Mouse (Mus musculus): ENCODE measurements around the gene Rims1.

Rims1 gene

DNA sequence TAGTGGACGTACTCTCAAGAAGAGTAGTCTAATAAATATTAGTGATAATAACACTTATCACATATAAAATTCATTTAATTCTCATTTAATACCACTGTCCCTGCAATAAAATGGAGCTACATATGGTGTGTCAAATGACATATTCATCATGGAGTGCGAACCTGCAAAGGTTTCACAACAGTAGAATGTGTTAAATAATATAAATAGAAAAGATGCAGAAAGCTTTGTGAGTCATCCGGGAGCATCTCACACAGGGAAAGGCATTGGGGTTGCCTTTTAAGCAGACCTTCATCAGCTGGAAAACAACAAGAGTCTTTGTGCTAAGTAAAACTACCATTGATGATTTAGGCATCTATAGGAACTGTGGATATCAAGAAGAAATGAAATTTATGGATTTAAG lies 220.2 kb downstream of the Rims1 start:
- DNase-seq (ENCODE audit: low spot score) = no peak

DNA sequence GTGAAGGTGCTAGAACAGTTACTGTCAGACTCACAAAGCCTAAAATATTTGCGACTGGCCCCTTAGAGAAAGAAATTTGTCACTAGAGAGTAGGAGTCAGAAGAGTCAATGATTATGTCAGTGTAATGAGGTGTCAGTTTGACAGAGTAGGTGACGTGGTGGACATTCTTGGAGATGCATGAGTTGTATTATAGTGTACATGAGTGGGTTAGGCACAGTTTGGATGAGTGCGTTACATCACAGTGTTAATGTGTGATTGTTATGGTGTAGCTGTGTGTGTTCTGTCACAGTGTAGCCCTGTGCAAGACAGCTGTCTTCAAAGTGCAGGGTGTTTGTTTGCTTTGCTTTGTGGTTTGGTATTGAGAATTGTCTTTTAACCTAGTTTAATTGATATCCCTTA lies 226.3 kb downstream of the Rims1 start:
- no peak for DNase-seq (ENCODE audit: low spot score)

DNA sequence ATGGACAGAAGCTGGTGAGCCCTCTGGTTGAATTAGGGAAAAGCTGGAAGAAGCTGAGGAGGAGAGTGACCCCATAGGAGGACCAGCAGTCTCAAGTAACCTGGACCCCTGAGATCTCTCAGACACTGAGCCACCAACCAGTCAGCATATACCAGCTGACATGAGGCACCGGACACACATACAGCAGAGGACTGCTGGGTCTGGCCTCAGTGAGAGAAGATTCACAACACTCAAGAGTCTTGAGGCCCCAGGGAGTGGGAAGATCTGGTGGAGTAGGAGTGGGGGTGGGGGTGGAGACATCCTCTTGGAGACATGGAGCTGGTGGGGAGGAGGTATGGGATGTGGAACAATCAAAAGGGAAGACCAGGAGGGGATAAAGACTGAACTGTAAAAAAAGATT lies 233.1 kb downstream of the Rims1 start:
- no peak for DNase-seq (ENCODE audit: low spot score)

DNA sequence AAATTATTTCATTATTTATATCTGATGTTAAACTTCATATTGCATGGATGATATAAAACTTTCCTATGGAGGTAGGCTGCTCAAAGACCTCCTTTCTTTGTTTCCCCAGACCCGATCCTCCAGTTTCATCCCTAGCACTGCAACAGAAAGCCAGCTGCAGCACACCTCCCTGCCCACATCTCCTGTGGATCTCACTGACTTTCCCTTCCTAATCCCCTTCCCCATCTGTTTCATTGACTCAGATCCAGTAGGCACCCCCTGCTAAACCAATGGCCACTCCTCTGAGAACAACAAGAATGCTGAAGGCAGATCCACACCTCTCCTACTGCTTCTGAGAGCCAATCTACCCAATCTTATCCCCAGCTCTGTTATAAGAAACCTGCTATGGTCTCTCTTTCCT lies 259.5 kb downstream of the Rims1 start:
- no peak for DNase-seq (ENCODE audit: low spot score)

DNA sequence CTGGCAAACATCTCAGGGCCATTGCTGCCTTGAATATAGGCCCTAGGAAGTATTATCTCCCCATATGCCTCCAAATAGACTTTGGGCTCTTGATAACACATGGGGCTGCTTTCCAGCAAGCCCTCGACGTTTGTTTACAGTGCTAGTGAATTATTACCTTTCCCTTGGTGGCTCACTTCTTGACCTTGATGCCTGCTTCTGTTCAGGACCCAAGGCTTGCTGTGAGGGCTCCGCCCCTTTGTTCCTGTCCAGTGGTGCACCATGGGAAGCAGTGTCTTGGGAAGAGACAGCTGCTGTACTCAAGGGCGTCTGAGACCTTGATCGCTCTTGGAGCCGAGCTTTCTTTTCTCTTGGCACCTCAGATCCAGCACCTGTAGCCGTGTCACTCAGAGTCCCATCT lies 267.7 kb downstream of the Rims1 start:
- no peak for DNase-seq (ENCODE audit: low spot score)

DNA sequence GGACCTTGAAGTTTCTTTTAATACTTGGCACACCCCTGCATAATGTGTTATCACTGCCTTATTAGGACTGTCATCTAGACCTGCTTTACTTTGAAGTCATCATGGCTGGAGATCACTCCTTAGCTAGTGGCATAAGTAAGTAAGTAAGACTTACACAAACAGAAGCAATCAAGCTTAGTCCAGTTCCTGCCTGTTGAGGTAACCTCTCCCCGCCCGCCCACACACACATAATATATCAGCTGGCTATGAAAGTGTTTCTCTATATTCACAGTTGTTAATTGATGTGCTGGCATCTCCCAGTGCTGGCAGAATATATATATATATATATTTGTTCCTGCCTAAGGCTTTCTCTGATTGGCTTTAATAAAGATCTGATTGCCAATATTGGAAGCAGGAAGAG lies 269.0 kb downstream of the Rims1 start:
- no peak for DNase-seq (ENCODE audit: low spot score)

DNA sequence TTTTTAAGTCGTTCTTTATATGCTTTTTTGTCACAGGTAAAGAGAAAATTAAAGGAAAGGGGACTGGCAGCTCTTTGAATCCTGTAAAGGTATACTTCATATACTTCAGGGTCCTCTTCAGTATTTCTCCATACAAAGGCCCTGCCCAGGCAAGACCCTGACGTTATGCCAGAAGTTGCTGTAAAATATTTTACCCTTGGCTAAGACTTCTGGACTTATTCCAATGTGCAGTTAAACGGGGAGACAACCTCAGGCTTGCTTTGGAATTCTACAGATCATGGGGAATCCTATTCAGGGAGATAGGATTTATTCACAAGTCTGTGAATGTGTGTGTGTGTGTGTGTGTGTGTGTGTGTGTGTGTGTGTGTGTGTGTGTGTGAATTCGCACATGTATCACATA lies 270.7 kb downstream of the Rims1 start:
- no peak for DNase-seq (ENCODE audit: low spot score)

DNA sequence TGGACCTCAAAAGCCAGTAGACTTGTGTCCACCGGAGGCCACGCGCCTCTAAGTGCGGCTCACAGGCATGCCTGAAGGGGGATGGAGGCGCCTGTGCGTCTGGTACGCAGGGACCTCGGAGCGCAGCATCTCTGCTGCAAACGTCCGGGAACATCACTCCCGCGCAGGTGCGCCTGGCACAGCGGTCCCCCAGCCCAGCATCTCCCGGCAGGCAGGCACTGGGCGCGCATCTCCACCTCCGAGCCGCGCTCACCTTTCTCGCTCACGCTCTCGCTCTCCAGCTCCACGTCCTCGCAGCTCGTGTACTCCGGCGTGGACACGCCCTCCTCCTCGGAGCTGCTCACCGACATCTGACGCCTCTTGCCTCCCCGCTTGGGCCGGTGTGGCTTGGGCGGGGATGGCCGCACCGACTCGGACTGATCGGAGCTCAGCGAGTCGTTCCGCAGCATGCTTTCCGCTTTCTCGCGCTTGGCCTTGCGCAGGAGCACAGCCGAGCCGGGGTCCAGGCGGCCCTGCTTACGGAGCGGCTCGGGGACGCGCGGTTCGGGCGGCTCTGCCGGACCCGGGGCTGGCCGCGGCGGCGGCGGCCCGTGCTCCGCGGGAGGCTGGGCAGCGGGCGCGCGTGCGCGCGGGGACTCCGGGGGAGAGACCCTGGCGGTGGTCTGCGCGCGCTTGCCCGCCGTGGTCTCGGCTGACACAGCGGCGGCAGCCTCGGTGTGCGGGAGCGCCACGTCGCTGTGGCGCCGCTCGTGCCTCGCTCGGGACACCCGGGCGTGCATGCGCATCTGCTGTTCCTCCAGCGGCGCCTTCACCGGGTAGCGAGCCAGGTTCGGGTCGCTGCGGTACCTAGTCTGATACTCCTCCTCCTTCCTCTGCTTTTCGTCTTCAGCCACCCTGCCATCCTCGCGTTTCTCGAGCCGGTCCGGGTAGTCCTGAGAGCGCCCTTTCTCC lies 272.4 kb downstream of the Rims1 start:
- no peak for DNase-seq (ENCODE audit: low spot score)

DNA sequence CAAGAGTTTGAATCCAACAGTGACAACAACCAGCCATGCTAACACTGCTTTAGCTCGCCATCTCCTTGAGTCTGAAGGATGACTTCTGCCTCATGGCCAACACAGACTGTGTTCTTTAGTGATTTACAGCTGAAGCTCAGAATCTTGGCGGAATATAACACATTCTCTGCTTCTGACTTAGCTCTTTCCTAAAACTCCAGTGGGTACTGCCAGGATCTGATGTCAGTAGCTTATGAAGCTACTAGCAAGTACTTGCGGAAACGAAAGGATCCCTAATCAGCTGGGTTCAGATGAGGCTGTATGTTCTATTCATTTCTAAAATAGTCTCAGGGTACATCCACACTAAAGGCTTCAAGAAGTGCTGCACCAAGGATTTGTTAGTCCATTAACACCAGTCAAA lies 290.7 kb downstream of the Rims1 start:
- DNase-seq (ENCODE audit: low spot score) = no peak

DNA sequence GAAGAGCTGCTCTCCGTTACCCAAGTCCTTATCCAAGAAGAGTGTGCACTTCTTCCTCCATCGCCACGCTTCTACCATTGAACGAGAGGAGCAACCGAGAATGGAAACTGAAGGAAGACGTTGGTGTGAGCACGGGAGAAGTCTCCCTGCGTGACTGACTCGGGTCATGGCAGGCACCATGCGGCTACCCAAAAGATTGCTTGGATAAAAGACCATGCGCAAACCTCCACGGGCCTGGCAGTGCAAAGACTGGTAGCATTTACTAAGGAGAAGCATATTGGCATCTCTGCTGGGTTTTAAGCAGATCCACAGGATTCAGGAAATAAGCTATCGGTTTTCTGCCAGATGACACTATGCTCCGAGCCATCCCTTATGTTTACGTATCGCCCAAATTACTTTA lies 293.4 kb downstream of the Rims1 start:
- DNase-seq (ENCODE audit: low spot score) = no peak

DNA sequence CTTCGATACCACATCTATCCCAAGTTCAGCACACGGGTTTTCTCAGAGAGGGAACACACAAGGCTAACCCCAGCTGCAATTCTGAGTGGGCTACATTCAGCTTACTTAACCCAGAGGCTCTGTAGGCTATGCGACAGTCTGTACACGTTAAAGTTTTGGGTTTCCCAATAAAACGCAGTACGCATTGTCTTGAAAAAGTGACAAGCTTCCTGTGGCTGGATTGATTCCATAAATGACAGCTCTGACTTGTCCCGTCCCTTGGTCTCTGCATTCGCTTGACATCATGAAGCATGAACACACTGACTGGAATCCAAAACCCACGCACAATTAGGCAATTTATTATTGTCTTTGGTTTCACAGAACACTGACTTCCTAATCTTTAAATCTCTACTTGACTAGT lies 294.2 kb downstream of the Rims1 start:
- DNase-seq (ENCODE audit: low spot score) = no peak

DNA sequence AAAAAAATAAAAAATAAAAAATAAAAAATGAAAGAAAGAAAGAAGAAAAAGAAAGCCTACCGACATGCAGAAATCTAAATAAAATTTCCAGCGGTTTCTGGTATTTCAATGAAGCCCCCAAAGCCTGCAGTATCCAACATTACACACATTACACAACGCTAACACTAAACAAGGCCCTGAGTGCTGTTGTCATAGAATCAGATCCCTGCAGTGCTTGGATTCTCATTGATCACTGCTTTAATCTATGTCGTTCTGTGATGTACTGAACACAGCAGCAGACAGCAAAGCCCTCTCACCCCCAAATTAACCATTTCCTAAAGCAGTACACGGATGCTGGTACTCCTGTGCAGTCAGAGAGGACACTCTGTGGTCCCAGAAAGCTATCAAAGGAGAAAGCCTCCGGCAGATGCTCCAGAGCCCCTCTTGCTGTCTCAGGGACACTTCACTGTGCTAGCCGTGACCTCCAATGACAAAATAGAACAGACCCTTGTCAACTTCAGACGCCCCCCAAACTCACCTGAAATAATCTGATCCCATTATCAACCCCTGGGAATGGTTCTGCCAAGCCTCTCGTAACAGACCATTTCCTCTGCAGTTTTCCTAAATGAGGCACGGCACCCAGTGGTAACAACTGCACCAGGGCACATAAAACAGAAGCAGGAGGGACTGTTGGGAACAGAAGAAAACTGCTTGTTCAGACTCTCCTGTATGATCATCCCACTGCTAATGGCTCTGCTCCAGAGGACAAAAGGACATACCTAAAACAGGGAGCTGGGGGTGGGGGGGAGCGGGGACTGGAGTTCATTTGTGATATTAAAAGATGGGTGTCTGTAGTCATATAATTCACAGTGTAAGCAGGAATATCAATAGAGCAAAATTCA lies 296.8 kb downstream of the Rims1 start:
- DNase-seq (ENCODE audit: low spot score) = no peak

DNA sequence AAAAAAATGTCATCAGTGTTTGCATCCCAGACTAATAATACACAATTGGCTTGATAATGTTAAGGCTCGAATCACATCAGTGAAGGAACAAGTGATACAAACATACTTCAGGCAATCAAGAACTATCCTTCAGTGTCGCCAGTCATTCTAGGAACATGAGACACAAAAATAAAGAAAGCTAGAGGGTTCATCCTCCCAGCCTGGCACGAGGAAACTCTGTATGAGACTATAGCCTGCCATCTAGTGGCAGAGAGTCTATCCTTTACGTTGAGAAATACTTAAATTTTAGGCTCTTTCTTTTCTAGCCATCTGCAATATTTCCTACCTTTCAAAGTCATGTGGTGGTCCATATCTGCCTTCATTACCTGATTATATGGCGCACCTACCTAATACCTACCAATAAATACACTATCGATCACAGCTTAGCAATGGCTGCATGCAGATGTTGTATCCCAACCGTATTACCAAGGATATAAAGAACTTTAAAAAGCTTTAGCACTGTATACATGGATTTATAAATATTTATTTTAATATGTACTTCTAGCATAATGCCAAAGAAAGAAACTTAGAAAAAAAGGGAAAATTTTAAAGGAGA lies 318.4 kb downstream of the Rims1 start:
- no peak for DNase-seq (ENCODE audit: low spot score)

DNA sequence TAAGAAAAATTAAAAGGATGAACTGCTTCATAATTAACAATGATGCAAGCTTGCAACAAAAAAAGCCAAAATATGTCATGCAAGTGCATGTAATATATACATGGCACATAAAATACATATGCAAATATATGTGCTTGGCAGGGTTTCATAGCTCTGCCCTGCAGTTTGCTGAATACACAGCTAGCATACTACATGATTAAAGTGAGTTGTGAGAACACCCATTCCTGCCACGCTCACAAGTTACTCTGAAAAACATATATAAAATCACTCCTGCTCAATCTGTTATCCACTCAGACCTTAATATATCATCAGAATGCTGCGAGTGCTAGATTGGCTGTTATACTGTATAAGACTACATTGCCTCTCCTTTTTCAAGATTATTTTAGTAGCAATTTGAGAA lies 329.6 kb downstream of the Rims1 start:
- no peak for DNase-seq (ENCODE audit: low spot score)

DNA sequence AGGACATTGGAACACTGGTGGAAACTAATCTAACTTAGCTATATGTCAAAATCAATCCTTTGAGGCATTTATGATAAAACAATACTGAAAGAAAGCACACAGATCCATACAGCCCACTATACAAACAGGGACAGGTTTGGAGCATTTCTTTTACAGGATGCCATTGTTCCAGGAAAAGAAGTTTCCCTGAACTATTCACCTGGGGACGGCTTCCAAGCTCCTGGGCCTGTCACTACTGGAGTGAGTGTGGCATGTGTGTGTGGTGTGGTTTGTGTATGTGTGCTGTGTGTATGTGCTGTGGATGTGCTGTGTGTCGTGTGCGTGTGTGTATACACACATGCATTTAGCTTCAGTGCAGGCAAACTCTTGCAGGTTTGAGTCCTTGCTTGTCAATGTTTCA lies 338.8 kb downstream of the Rims1 start:
- DNase-seq (ENCODE audit: low spot score) = no peak

DNA sequence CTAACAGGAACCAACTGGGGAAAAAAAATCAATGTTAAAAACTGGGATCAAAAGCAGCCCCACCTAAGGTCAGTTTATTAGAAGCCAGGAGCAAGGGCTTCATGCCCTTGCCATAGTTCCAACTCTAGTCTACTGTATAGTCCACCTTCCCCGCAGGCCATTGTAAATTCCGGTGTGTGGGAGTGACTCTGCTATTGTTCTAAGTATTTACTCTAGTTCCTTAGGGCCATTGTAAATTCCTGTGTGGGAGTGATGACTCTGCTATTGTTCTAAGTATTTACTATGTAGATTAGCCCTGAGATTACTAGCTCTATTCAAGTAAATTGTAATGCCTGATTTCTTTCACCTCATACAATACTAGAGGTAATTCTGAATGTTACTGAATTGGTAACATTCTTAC lies 339.2 kb downstream of the Rims1 start:
- no peak for DNase-seq (ENCODE audit: low spot score)

DNA sequence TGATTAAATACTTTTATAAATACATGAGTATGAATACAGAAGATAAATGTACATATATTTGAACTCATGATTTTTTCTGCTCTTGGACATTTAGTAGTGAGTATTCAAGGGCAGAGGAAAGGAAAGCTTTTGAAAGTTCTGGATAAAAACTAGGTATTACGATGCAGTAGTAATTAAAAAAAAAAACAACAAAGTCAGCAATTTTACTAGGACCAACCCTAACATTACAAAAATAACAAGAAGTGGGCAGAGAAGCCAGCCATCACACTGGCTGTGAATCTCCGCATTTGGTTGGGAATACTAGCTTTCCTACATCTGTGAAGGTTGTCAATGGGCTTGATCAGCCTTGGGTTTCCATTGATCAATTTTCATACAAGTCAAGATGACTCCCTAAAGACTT lies 381.8 kb downstream of the Rims1 start:
- DNase-seq (ENCODE audit: low spot score) = no peak

DNA sequence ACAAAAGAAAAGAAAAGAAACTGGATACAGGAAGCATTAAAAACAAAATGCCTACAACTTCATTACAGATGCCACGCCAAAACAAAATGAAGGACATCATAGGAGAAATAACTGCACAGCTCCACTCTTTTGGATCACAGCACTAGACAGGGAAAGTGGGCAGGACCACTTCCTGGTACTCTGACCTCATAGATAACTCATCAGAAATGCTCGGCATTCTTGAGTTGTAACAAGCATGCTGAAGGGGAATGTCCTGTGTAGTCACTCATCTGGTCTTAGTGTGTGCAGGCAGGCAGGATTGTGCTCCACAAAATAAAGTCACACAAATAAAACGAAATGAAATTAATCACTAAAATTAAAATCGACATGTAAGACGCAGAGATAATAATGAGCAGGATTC lies 383.7 kb downstream of the Rims1 start:
- no peak for DNase-seq (ENCODE audit: low spot score)

DNA sequence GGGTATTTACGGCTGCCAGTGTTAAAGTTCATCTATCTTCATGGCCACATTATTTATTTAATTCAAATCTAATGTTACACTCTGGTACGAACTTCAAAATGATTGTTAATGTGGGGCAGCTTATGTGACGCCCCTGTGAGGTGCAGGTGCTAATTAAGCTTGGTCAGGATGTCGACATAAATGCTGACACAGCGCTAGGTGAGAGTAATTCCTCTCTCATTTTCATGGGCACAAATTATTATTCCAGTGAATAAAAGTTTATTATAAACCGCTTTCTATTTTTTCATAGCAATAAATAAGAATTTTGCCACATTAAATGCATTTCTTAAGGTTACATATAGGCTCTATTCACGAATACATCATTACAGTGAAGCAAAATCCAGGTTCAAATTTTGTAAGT lies 395.6 kb downstream of the Rims1 start:
- DNase-seq (ENCODE audit: low spot score) = no peak

DNA sequence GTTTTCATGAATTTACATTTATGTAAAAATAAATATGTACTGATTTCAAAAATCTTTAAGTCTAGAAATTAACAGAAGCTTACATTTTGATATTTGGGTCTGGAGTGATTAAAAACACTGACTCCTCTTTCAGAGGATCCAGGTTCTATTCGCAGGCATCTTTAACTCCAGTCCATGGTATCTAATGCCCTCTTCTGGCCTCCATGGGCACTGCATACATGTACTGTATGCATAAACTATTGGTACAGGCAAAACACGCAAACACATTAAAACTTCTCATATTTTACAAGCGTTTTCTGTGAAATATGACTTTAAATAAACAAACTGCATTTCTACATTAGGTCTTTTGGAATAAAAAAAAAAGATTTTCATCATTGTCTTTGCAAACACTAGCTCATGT lies 419.4 kb downstream of the Rims1 start:
- no peak for DNase-seq (ENCODE audit: low spot score)

DNA sequence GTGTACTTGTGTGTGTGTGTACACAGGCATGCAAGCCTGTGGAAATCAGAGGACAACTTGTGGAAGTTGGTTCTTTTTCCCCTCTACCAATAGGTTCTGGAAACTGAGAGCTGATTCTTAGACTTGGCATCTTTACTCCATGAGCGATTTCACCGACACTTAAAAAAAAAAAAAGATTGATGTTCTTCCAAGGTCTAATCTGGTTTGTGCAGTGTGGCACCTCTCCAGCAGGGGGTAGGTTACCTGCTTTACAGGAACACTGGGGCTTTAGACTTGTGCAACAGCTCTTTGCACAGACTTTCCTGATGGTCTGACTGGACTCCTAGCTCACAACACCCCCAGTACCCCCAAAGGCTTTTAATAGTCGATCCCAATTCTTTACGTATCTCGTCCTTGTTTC lies 428.1 kb downstream of the Rims1 start:
- DNase-seq (ENCODE audit: low spot score) = no peak

DNA sequence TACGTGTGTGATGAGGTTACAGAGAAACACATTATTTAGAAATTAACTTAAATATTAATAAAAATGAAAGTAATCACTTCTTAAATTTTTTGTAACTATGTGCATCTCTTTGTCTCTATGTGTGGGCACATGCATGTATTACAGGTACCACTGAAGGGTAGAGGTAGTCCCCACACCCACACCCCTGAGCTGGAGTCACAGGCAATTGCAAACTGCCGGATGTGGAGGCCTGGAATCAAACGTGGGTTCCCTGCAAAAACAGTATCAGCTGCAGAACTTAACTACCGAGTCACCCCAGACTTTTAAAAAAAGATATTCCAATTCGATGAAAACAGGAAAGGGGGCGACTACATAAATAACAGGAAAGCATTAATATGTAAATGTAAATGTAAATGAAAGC lies 428.7 kb downstream of the Rims1 start:
- DNase-seq (ENCODE audit: low spot score) = no peak

DNA sequence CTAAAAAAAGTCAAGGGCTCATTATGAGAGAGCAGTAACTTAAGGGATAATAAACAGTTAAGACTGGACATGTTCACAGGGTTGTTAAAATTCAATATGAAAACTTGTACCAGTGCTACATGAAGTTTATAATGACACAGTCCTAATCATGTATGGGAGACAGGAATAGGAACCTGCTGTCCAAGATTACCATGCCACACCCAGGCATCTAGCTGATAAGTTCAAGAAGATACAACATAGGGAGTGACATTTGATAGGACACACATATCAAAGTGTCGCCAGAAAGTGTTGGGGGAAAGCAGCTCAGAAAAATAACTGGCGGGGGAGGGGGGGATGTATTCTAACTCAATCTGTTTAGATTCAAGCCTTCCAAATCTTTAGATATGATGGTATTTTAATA lies 449.6 kb downstream of the Rims1 start:
- DNase-seq (ENCODE audit: low spot score) = no peak
